Mouse (Mus musculus): ENCODE results near the gene Fmnl2. TPM values are rescaled to one million over a fixed set of nuclear protein-coding genes. Genes with fewer than 3 reads are reported as not detected.

Fmnl2 gene
- 3.5 and 3.9 TPM in 2 replicates for polyA plus RNA-seq (2015; fragmentation: Nextera tagmentation; extraction: Ambion mirVana)

DNA sequence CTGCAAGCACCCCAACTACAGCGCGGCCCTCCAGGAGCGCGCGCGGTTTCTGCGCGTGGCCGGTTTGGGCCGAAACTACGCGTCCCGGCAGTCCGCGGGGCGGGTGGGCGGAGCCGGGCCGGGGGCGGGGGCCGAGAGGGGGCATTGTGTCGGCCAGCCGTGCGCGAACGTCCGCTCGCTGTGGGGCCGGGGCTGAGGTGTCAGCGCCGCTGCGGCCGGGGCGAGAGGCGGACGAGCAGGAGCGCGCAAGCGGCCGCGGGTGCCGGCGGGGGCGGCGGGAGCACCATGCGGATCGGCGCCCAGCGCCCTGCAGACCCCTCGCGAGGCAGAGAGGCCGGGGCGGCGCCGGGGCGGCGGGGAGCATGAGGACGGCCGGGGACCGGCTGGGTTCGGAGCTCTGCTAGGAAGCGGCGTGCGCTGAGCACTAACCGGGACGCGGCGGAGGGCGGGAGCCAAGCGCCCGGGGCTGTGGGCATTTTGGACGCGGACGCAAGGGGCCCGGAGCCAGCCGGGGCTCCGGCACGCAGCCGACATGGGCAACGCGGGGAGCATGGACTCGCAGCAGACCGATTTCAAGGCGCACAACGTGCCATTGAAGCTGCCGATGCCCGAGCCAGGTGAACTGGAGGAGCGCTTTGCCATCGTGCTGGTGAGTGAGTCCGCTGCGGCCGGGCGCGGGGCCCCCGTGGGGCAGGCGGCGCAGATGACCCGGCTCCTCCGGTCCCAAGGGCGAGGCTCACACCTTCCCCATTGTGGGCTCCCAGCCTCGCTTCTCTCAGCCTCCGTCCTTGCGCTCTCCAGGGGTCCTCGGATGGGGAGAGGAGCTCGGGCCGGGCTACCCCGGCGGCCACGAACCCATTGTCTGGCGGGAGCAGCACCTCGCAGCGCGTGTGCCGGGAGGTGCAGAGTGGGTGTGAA lies at the start of gene Fmnl2:
Gene Fmnl2, plus strand, starts transcription at position 250 of the 918 bp plus-strand sequence.
- WGBS, result under 1% methylated on average over 73 of the region's 114 CpGs
- H3K36me3 ChIP-seq (ENCODE audit: insufficient read depth, low read length), result no peaks in the 10 kb centered on the region
- H3K4me1 ChIP-seq (ENCODE audit: insufficient read depth, low read depth, low read length), result peaks cover 13% of the 10 kb centered on the region; the same call in 1 of the 2 replicates
- DNase-seq (ENCODE audit: low spot score) (peak; percentile 55), ATAC-seq (peak; percentile 87)
- H3K27me3 ChIP-seq (replicated peaks; ENCODE audit: insufficient read depth, low read length), result no peaks in the 10 kb centered on the region
- peak within 1 kb of the TSS; percentile 59 for H3K9ac ChIP-seq (replicated peaks; ENCODE audit: low read depth)
- no peaks in the 10 kb centered on the region for H3K9me3 ChIP-seq (ENCODE audit: low read length)
- H3K4me3 ChIP-seq (ENCODE audit: low read depth, low read length), result peak within 1 kb of the TSS; percentile 69
- TF ChIP-seq EP300 (IDR thresholded peaks at IDR 0.05), result no peak
- H3K27ac ChIP-seq (ENCODE audit: low read length), result 0 out of 2 replicates have a peak within 1 kb of the TSS, but pooled peaks have one; percentile 26
- H3K4me2 ChIP-seq (replicated peaks; ENCODE audit: low read depth, low read length), result peak within 1 kb of the TSS; percentile 96

DNA sequence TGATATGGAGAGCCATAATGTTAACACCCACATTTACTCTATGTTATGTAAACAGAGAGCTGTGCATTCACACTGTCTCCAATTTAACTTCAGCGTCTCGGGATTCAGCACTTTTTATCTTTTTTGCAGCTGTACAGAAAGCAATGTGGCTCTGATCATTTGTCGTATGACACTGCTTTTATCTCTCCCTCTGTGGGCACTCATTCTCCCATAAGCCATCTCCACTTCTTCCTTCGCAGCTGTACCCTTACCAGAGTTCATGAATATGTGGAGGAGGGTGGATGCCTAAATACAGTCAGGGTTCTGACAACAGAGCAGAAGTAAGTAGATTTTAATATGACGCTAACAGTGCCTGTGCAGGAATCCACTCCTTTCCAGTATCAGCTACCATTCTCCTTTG lies 47.7 kb upstream of the Fmnl2 start:
- Histone ChIP-seq H3K27ac (ENCODE audit: low read length) (no peak overlapping the region), H3K4me1 (ENCODE audit: insufficient read depth, low read depth, low read length) (no peaks in the 10 kb centered on the region), H3K4me2 (replicated peaks; ENCODE audit: low read depth, low read length) (no peak overlapping the region), H3K27me3 (replicated peaks; ENCODE audit: insufficient read depth, low read length) (no peaks in the 10 kb centered on the region), H3K36me3 (ENCODE audit: insufficient read depth, low read length) (no peaks in the 10 kb centered on the region), H3K9ac (replicated peaks; ENCODE audit: low read depth) (no peak overlapping the region), H3K4me3 (ENCODE audit: low read depth, low read length) (no peak overlapping the region), H3K9me3 (ENCODE audit: low read length) (no peaks in the 10 kb centered on the region)
- no peak for TF ChIP-seq CTCF (IDR thresholded peaks at IDR 0.05)
- TF ChIP-seq EP300 (IDR thresholded peaks at IDR 0.05), result no peak
- DNase-seq (ENCODE audit: low spot score), result no peak
- no peak for ATAC-seq
- 61% methylated on average over 5 of the region's 5 CpGs for WGBS

DNA sequence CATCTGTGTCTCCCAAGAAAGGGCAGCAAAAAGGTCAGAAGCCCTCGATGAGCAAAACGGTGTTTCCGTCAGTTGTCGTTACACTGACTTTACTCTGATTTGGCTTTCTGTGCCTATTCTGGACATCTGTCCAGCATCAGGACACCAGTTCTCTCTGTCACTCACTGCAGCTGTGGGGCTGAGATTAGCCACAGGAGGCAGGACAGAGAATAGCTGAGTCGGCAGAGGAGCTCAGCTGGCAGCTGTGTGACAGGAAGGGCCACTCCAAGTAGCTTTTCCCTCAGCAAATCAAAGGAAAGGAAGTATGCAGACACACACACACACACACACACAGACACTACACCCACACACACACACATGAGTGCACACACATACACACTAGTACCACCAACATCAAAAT lies 46.0 kb upstream of the Fmnl2 start:
- no peaks in the 10 kb centered on the region for H3K9me3 ChIP-seq (ENCODE audit: low read length)
- TF ChIP-seq CTCF (IDR thresholded peaks at IDR 0.05) (peak; percentile 44), EP300 (IDR thresholded peaks at IDR 0.05) (no peak)
- DNase-seq (ENCODE audit: low spot score) (peak; percentile 62), ATAC-seq (peak; percentile 77)
- H3K9ac ChIP-seq (replicated peaks; ENCODE audit: low read depth), result no peak overlapping the region
- 31% methylated on average over 5 of the region's 5 CpGs for WGBS
- H3K27me3 ChIP-seq (replicated peaks; ENCODE audit: insufficient read depth, low read length), result no peaks in the 10 kb centered on the region
- H3K4me1 ChIP-seq (ENCODE audit: insufficient read depth, low read depth, low read length), result no peaks in the 10 kb centered on the region
- H3K36me3 ChIP-seq (ENCODE audit: insufficient read depth, low read length), result no peaks in the 10 kb centered on the region
- no peak overlapping the region for H3K4me2 ChIP-seq (replicated peaks; ENCODE audit: low read depth, low read length)
- H3K4me3 ChIP-seq (ENCODE audit: low read depth, low read length), result no peak overlapping the region
- H3K27ac ChIP-seq (ENCODE audit: low read length), result no peak overlapping the region

GRCm38 (mm10) chr2:52817341-52817740 lies 40.3 kb upstream of the Fmnl2 start:
- Histone ChIP-seq H3K4me1 (ENCODE audit: insufficient read depth, low read depth, low read length) (no peaks in the 10 kb centered on the region), H3K36me3 (ENCODE audit: insufficient read depth, low read length) (no peaks in the 10 kb centered on the region), H3K27ac (ENCODE audit: low read length) (no peak overlapping the region), H3K9me3 (ENCODE audit: low read length) (no peaks in the 10 kb centered on the region), H3K27me3 (replicated peaks; ENCODE audit: insufficient read depth, low read length) (no peaks in the 10 kb centered on the region), H3K4me2 (replicated peaks; ENCODE audit: low read depth, low read length) (no peak overlapping the region), H3K9ac (replicated peaks; ENCODE audit: low read depth) (no peak overlapping the region), H3K4me3 (ENCODE audit: low read depth, low read length) (no peak overlapping the region)
- no peak for ATAC-seq
- no peak for DNase-seq (ENCODE audit: low spot score)
- TF ChIP-seq EP300 (IDR thresholded peaks at IDR 0.05) (no peak), CTCF (IDR thresholded peaks at IDR 0.05) (no peak)
- WGBS, result 100% methylated on average over 1 of the region's 1 CpGs

GRCm38 (mm10) chr2:52818944-52819343 lies 38.7 kb upstream of the Fmnl2 start:
- no peak for ATAC-seq
- no peaks in the 10 kb centered on the region for H3K9me3 ChIP-seq (ENCODE audit: low read length)

GRCm38 (mm10) chr2:52822214-52822613 lies 35.4 kb upstream of the Fmnl2 start:
- ATAC-seq (no peak), DNase-seq (ENCODE audit: low spot score) (no peak)
- 68% methylated on average over 2 of the region's 2 CpGs for WGBS
- Histone ChIP-seq H3K27ac (ENCODE audit: low read length) (no peak overlapping the region), H3K4me2 (replicated peaks; ENCODE audit: low read depth, low read length) (no peak overlapping the region), H3K4me1 (ENCODE audit: insufficient read depth, low read depth, low read length) (no peaks in the 10 kb centered on the region), H3K27me3 (replicated peaks; ENCODE audit: insufficient read depth, low read length) (no peaks in the 10 kb centered on the region), H3K4me3 (ENCODE audit: low read depth, low read length) (no peak overlapping the region), H3K36me3 (ENCODE audit: insufficient read depth, low read length) (no peaks in the 10 kb centered on the region), H3K9ac (replicated peaks; ENCODE audit: low read depth) (no peak overlapping the region), H3K9me3 (ENCODE audit: low read length) (no peaks in the 10 kb centered on the region)
- no peak for TF ChIP-seq CTCF (IDR thresholded peaks at IDR 0.05)
- no peak for TF ChIP-seq EP300 (IDR thresholded peaks at IDR 0.05)

More at GRCm38 (mm10) chr2:52818944-52819343, 38.7 kb upstream of the Fmnl2 start:
- Histone ChIP-seq H3K27ac (ENCODE audit: low read length) (no peak overlapping the region), H3K4me2 (replicated peaks; ENCODE audit: low read depth, low read length) (no peak overlapping the region), H3K4me1 (ENCODE audit: insufficient read depth, low read depth, low read length) (no peaks in the 10 kb centered on the region), H3K9ac (replicated peaks; ENCODE audit: low read depth) (no peak overlapping the region), H3K36me3 (ENCODE audit: insufficient read depth, low read length) (no peaks in the 10 kb centered on the region), H3K27me3 (replicated peaks; ENCODE audit: insufficient read depth, low read length) (no peaks in the 10 kb centered on the region), H3K4me3 (ENCODE audit: low read depth, low read length) (no peak overlapping the region)
- 38% methylated on average over 4 of the region's 4 CpGs for WGBS
- TF ChIP-seq CTCF (IDR thresholded peaks at IDR 0.05) (no peak), EP300 (IDR thresholded peaks at IDR 0.05) (no peak)
- DNase-seq (ENCODE audit: low spot score), result no peak
